ENCODE assay signal across 20 mouse cellular contexts in the genomic region with DNA sequence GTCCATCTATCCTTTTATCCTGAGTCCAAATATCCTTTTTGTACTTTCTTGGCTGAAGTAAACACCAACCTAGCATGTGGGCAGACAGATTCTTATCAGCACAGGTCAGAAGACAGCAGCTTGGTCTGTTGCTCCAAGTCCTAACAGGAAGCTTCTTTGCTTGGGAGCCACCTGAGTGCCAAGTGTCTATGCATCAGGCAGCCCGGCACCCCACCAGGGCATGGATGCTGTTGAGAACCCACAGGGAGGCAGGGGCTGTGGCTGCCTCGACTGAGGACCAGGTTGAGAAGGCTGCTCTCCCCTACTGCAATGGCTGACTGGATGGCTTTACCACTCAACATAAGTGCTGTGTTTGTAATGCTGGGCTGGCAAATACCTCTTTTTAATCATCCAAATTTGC. TPM values are rescaled to one million over a fixed set of nuclear protein-coding genes. Genes with fewer than 3 reads are reported as not detected.
DNase-seq lines count a peak whose midpoint lies in the region.
"Had no signal": no experiment of that assay in that cellular context is flagged by ENCODE, and none has a peak within 500 bp of the region (broad histone marks: within the 10 kb centered on the region; RNA-seq: fewer than 3 reads in every experiment).

No protein-coding gene starts in this region.

- no peaks in the 10 kb centered on the region for H3K4me1 ChIP-seq in heart, embryonic 10.5 days

- peaks cover 76% of the 10 kb centered on the region for H3K36me3 ChIP-seq in heart, embryonic 10.5 days

- no peak overlapping the region for H3K4me3 ChIP-seq in heart, embryonic 10.5 days

- H3K9me3 ChIP-seq in heart, embryonic 10.5 days: no peaks in the 10 kb centered on the region
- H3K9me3 ChIP-seq: G1E had no signal

- WGBS in heart, embryonic 10.5 days: 78% methylated on average over 2 of the region's 2 CpGs

- H3K27ac ChIP-seq in heart, embryonic 10.5 days: no peak overlapping the region

- H3K27me3 ChIP-seq in heart, embryonic 10.5 days (ENCODE audit: insufficient read depth, poor library complexity, severe bottlenecking): no peaks in the 10 kb centered on the region
- H3K27me3 ChIP-seq: CH12.LX, Patski had no signal

- intact Hi-C loops in heart, postnatal 36 days (cut with DNase I): no loop called here

- peak; percentile 69 for DNase-seq in heart, adult 11 months
- no peak for DNase-seq in heart, postnatal 36 days
- DNase-seq in heart, embryonic 10.5 days (ENCODE audit: low spot score): peak; percentile 64
- no peak for DNase-seq in heart, adult 8-10 months (ENCODE audit: low spot score)
- DNase-seq: adrenal gland, adult 2 months; adrenal gland, adult 8-10 months; adrenal gland, postnatal 10 days; adrenal gland, postnatal 14 days; adrenal gland, postnatal 25 days; adrenal gland, postnatal 36 days; B cell, adult 2 months; cerebellum, adult 11 months; cerebellum, adult 11-12 months; cerebellum, adult 18-20 months had no signal

RNA-seq across cellular contexts. Expression of gene Nfya, which starts 21.0 kb away (rescaled TPM):
- total RNA-seq in heart, postnatal 36 days (2021): 10 to 100 TPM; 15.3 to 20.6 TPM
- polyA plus RNA-seq in heart, embryonic 10.5 days (2016; fragmentation: Nextera tagmentation; extraction: Ambion mirVana): 13.7 and 17.3 TPM in 2 replicates
- 10 to 100 TPM; 10.8 to 19.7 (median 15.5) TPM for total RNA-seq in heart, adult 8-10 months (2022)

RNA-seq across cellular contexts. Expression of gene Oard1, which starts 21.1 kb away (rescaled TPM):
- total RNA-seq in heart, postnatal 36 days (2021): 10 to 100 TPM; 15.8 to 16.3 TPM
- polyA plus RNA-seq in heart, embryonic 10.5 days (2016; fragmentation: Nextera tagmentation; extraction: Ambion mirVana): 56.7 and 78.1 TPM in 2 replicates
- total RNA-seq in heart, adult 8-10 months (2022): 10 to 100 TPM; 16.3 to 24.2 (median 22.1) TPM

RNA-seq across cellular contexts. Expression of gene Treml1, which starts 28.9 kb away (rescaled TPM):
- total RNA-seq in heart, postnatal 36 days (2021): under 1 TPM; 0.35 to 0.36 TPM
- 3.7 and 6.3 TPM in 2 replicates for polyA plus RNA-seq in heart, embryonic 10.5 days (2016; fragmentation: Nextera tagmentation; extraction: Ambion mirVana)
- total RNA-seq in heart, adult 8-10 months (2022): 1 to 10 TPM in 2 of 4 experiments, under 1 TPM in 2; 0.28 to 1.3 (median 1.0) TPM
- total RNA-seq: adrenal gland, postnatal 25 days; CH12.LX had no signal
- polyA plus RNA-seq: activated CD4-positive, CD25-positive, alpha-beta regulatory T cell, adult 4 months; C2C12; CD4-positive, CD25-positive, alpha-beta regulatory T cell, adult 4 months; Patski had no signal

RNA-seq across cellular contexts. Expression of gene Trem2, which starts 42.5 kb away (rescaled TPM):
- 1 to 10 TPM; 1.5 to 2.2 TPM for total RNA-seq in heart, postnatal 36 days (2021)
- polyA plus RNA-seq in heart, embryonic 10.5 days (2016; fragmentation: Nextera tagmentation; extraction: Ambion mirVana): 0.36 and 1.2 TPM in 2 replicates
- total RNA-seq in heart, adult 8-10 months (2022): 1 to 10 TPM; 1.2 to 3.0 (median 1.7) TPM
- total RNA-seq: CH12.LX had no signal
- polyA plus RNA-seq: activated CD4-positive, CD25-positive, alpha-beta regulatory T cell, adult 4 months; C2C12; CD4-positive, CD25-positive, alpha-beta regulatory T cell, adult 4 months had no signal

RNA-seq across cellular contexts. Expression of gene Apobec2, which starts 44.1 kb away (rescaled TPM):
- total RNA-seq in heart, postnatal 36 days (2021): 100 to 1,000 TPM; 236 to 256 TPM
- 142 and 213 TPM in 2 replicates for polyA plus RNA-seq in heart, embryonic 10.5 days (2016; fragmentation: Nextera tagmentation; extraction: Ambion mirVana)
- total RNA-seq in heart, adult 8-10 months (2022): 100 to 1,000 TPM; 239 to 263 (median 259) TPM
- polyA plus RNA-seq: G1E had no signal

Comparison
In these comparisons a context has a peak if more than half of its experiments do, and no peak if none do; other contexts are left out.
1. DNase-seq: peak in heart, adult 11 months (single experiment) and heart, embryonic 10.5 days (single experiment); none in heart, postnatal 36 days (0 of 2) and heart, adult 8-10 months (single experiment).